Mouse (Mus musculus): Measurements from ENCODE around the gene Dnah7c.
"Not testable (repeated sequence)": the region's sequence is repeated elsewhere in the genome, so short reads cannot be mapped to it uniquely, and the experiment has no call there.

GRCm38 (mm10) chr1:46733405-46734106, 308.2 kb downstream of the Dnah7c start:
- TF ChIP-seq MYOD1 (IDR thresholded peaks at IDR 0.05; ENCODE audit: control insufficient read depth, insufficient read length, low read depth); CTCF (IDR thresholded peaks at IDR 0.05; ENCODE audit: control insufficient read depth, insufficient read depth, insufficient read length); USF1 (IDR thresholded peaks at IDR 0.05; ENCODE audit: low read depth); MAX (IDR thresholded peaks at IDR 0.05): not testable (repeated sequence)
